Mouse (Mus musculus) layer of hippocampus, adult 11-12 months (tissue): Measurements from ENCODE around the gene Creb3l2.
"Not testable (repeated sequence)": the region's sequence is repeated elsewhere in the genome, so short reads cannot be mapped to it uniquely, and the experiment has no call there.

ENCODE experiments used
- DNase-seq: peaks from one replicate; pipeline ENCODE4 v3.0.0; 2022; ENCODE audit warnings: low spot score

The Creb3l2 gene

DNA sequence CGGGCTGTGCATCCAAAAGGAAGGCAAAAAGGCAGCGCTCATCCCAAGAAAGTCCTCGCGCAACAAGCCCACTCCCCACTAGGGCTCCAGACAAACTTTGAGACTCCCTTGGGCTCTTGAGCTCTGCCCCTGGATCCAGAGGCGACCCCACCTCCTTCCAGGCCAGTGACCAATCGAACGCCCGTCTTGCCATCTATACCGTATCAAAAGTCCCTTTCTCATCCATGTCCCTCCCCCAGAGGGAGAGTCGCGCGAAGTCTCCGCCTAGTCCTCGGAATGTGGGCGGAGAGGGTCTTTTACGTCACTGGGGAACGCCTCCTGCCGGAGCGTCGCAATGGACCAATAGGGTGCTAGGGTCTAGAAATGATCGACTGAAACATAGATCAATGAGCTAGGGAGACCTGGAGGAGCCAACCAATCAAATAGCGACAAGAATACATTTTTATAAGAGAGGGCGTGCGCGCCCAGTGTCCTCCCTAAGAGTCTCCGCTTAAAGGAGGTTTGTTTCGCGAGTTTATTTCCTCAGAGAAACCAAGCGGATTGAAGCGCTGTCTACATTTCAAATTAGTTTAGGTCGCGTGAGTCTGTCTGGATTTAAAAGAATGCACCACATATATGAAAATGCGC lies at the start of gene Creb3l2:
Gene Creb3l2 (minus strand): TSS at position 106 of the 627 bp plus-strand sequence.
- peak; percentile 98 for DNase-seq

DNA sequence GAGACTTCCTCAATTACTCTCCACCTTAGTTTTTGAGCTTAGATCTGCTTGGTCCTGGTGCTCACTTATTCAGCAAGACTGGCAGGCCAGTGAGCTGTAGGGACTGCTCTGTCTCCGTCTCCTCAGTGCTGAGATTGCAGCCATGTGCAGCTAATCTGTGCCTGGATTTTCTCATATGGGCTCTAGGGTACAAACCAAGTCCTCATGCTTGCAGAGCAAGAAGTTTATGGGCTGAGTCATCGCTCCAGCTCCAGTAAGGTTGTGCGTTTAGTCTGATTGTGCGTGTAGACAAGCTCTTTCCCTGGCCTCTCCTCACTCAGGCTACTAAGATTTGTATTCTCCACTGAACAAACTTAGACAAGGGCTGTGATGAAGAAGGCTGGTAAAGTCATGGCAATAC lies 44.6 kb upstream of the Creb3l2 start:
- DNase-seq = no peak

- no peak for DNase-seq
Measured at GRCm38 (mm10) chr6:37484588-37485070, 42.7 kb upstream of the Creb3l2 start.

DNA sequence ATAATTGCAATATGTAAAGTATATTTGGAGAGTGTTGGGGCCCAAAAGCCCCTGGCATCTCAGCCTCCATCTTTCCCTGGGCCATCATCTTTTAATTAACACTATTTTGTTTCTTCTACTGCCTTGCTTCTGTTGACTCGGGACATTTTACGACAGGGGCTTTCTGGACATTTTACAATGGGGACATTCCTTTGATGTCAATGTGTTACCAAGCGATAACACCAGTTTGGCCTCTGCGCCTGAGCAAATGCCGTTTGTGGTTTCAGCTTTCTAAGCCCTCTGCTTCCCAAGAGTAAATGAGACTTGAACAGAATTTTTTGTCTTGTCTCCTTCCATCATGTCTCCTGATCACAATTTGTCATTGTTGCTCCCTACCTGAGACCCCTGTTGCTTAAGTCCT lies 41.3 kb upstream of the Creb3l2 start:
- no peak for DNase-seq

DNA sequence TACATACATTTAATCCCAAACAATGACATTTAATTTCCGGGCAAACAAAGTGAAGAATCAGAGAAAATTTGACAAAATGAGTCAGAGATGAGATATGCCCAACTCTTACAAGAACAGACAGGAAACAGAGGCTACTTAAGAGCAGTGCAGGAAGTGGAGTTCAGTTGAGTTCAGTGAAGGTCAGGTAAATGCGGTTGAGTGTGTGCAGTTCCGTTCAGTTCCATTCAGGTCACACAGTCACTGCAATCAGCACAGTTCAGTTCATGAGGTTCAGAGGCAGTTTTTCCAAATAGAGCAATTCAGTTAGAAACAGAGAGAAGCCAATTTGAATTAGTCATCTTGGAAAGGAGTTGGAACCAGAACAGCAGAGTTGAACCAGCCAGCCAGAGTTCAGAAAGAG lies 39.2 kb upstream of the Creb3l2 start:
- DNase-seq = no peak

GRCm38 (mm10) chr6:37480008-37480407 lies 38.1 kb upstream of the Creb3l2 start:
- no peak for DNase-seq

DNA sequence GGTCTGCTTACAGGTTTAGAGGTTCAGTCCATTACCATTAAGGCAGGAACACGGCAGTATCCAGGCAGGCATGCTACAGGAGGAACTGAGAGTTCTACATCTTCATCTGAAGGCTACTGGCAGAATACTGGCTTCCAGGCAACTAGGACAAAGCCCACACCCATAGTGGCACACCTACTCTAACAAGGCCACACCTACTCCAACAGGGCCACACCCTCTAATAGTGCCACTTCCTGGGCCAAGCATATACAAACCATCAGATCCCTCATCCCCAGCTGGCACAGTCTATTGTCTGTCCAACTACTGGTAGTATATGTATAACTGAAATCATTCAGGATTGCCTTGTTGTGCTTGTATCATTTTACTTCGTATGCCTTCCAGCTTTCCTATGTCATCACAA lies 36.5 kb upstream of the Creb3l2 start:
- no peak for DNase-seq

GRCm38 (mm10) chr6:37473674-37474342 lies 31.9 kb upstream of the Creb3l2 start:
- DNase-seq = peak; percentile 46

DNA sequence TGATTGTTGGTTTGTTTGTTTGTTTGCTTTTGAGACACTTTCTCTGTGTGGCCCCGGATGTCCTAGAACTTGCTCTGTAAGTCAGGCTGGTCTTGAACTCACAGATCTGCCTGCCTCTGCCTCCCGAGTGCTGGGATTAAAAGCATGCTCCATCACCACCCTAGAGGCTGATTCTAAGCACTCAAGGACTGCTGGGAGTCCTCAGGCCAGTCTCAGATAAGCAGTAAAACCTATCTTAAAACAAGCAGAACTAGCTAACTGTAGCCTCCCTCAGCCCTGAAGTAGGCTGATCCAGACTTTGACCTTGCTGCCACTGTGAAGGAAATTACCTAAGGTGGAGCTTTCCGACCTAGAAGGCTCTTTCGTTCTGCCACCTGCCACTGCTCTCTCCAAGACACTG lies 28.3 kb upstream of the Creb3l2 start:
- DNase-seq = no peak

DNA sequence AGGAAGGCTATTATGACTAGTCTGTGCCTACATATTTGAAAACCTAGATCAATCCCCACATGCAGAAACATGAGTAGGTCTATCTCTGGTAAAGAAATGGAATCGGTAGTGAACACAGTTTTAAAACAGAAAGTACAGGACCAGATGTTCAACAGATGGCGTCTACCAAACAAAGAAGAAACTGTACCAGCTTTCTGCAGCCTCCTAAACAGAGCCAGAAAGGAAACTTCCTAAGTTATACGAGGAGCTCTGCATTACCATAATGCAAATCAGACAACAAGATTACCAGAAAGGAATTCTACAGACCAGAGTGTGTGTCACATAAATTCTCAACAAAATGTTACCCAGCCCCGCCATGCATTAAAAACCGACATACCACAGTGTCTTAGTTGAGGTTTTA lies 23.9 kb upstream of the Creb3l2 start:
- peak; percentile 51 for DNase-seq

- DNase-seq = no peak
Measured at GRCm38 (mm10) chr6:37465356-37465755, 23.4 kb upstream of the Creb3l2 start.

- no peak for DNase-seq
Measured at GRCm38 (mm10) chr6:37464585-37464984, 22.6 kb upstream of the Creb3l2 start.

- peak; percentile 64 for DNase-seq
Measured at GRCm38 (mm10) chr6:37463517-37464482, 21.9 kb upstream of the Creb3l2 start.

DNA sequence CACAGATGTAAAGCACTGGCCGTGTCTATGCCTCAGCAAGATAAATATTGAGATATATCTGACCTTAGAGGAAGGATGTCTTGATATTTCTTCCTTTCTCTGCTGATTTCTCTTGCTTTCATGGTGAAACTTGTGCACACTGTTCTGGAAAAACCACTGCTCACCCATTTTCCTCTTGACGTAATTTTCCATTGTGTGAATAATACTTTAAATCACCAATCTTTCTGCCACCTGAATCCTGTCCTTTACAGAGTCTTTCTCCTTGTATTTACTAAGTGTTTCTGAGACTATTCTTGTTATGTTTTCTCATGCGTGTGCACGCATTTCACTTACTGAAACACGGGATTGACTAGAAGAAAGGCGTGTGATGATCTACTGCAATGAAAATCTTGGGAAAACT lies 18.7 kb upstream of the Creb3l2 start:
- no peak for DNase-seq

GRCm38 (mm10) chr6:37459656-37460055 lies 17.7 kb upstream of the Creb3l2 start:
- DNase-seq = not testable (repeated sequence)

DNA sequence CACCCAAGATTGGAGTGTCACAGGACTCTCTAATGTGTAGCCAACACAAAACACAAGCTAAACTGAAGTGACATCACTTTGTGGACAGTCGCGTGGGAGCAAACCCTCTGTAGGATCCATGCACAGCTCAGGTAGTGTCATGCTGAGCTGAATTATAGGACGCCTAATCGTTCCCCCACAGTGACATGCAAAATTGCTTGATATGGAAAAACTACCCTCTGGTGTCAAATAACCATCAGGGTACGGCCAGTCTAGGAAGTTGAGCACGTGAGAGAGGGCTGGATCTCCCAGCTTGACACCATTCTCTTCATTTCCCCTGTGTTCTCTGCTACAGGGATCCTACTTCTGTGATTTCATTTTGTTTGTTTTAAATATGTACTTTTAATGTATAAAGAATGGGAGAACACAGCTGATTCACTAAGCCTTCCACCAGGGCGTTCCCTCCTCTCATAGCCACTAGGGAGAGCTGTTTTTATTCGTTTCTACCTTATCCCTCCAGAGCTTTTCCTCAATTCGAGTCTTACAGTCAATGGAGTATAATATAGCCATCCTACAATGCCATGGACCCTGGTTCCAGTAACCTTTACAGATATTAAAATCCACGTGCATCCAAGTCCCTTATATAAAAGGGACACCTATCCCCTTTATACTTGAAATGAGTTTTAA lies 16.2 kb upstream of the Creb3l2 start:
- DNase-seq = no peak

GRCm38 (mm10) chr6:37455540-37455939 lies 13.6 kb upstream of the Creb3l2 start:
- no peak for DNase-seq

DNA sequence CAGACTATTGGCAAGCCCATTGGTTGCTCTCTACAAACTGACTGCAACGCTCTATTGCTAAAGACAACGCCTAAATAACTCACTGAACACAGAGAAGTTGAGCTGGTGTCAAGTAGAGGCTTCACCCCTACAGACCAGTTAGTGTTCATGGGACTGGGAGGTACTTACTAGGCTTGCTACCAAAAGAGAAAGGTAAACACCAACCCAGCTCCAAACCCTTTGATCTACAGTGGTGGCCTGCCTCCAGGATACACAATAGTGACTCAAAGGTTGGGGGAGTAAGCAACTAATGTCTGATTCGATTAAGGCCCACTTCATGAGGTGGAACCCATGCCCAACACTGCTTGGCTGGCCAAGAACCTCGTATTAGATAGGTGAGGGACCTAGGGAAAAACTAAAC lies 11.1 kb upstream of the Creb3l2 start:
- no peak for DNase-seq

DNA sequence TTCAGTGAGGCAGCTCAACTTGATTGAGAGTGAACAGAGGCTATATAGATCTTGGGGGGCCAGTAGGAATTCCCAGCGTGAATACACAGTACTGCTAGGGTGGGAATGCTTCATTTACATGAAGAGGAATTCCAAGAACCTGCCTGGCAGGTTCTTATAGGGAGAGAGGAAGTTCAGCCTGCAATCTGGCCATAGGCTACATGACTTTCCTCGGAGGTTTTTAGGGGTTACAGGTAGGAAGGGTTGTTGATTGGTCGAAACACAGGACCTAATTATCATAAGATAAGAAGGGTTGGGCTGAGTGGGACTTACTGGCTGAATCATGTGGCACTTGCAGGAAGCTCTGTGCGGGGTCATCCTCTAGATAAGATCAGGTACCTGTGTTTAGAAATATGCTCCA lies 9.7 kb upstream of the Creb3l2 start:
- no peak for DNase-seq

- peak; percentile 81 for DNase-seq
Measured at GRCm38 (mm10) chr6:37447704-37448466, 5.9 kb upstream of the Creb3l2 start.

DNA sequence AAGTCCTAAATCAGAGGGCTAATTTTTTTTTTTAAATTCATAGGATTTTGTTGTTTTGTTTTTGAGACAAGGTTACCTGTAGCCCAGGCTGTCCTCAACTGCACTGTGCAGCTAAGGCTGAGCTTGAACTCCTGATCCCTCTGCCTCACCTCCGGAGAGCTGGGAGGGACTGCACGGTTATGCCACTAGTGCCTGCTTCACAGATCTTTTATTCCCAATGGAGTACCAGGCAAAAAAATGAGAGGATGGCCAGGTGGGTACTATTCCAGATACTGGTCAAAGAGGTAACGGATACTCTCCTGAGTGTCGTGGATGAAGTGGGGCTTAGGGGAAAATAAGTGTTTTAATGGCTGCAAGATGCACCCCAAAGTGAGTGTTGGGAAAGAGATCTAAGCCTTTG lies 835 bp upstream of the Creb3l2 start:
- no peak for DNase-seq
